In genomic region chr17:5827836-5828582, GRCm38 (mm10) we compare ENCODE assay signal across 9 mouse cellular contexts. TPM values are rescaled to one million over a fixed set of nuclear protein-coding genes. Genes with fewer than 3 reads are reported as not detected.
A peak's percentile ranks its signal among the peaks of the same experiment; 100 is the strongest.
DNase-seq lines count a peak whose midpoint lies in the region; ATAC-seq lines count a peak whose summit lies in the region.
"Had no signal": no experiment of that assay in that cellular context is flagged by ENCODE, and none has a peak within 500 bp of the region (broad histone marks: within the 10 kb centered on the region; RNA-seq: fewer than 3 reads in every experiment).

No protein-coding gene starts in this region.

- H3K4me1 ChIP-seq in hindbrain, embryonic 10.5 days (replicated peaks), result peaks cover 32% of the 10 kb centered on the region
- peaks cover 11% of the 10 kb centered on the region for H3K4me1 ChIP-seq in midbrain, embryonic 12.5 days

- DNase-seq in embryo, embryonic 9.5 days (ENCODE audit: extremely low spot score), result peak; percentile 54
- DNase-seq in embryo, embryonic 10.5 days (ENCODE audit: low spot score), result no peak
- peak; percentile 53 for DNase-seq in CD4-positive helper T cell, adult 2 months (ENCODE audit: low read depth, low spot score)
- DNase-seq in hindbrain, embryonic 10.5 days (ENCODE audit: low spot score), result peak; percentile 64
- DNase-seq in MN1 (ENCODE audit: low spot score), result no peak
- no peak for DNase-seq in right cerebral cortex, postnatal 25 days
- no peak for DNase-seq in gastrocnemius, postnatal 10 days

- H3K9ac ChIP-seq in midbrain, embryonic 12.5 days (replicated peaks), result 0 out of 2 replicates have a peak overlapping the region, but pooled peaks have one; percentile 21

- peak overlapping the region; percentile 70 for H3K27ac ChIP-seq in hindbrain, embryonic 10.5 days
- no peak overlapping the region for H3K27ac ChIP-seq in midbrain, embryonic 12.5 days (replicated peaks)

- H3K9me3 ChIP-seq in hindbrain, embryonic 10.5 days, result no peaks in the 10 kb centered on the region
- no peaks in the 10 kb centered on the region for H3K9me3 ChIP-seq in midbrain, embryonic 12.5 days

- 8% methylated on average over 14 of the region's 15 CpGs for WGBS in hindbrain, embryonic 10.5 days
- WGBS in midbrain, embryonic 12.5 days, result 5% methylated on average over 14 of the region's 15 CpGs

- H3K4me3 ChIP-seq in hindbrain, embryonic 10.5 days, result peak overlapping the region; percentile 36
- peak overlapping the region; percentile 12; the same call in 1 of the 2 replicates for H3K4me3 ChIP-seq in midbrain, embryonic 12.5 days
- H3K4me3 ChIP-seq: myocyte had no signal

- ATAC-seq in midbrain, embryonic 12.5 days (ENCODE audit: low FRiP score, low read depth), result peak; percentile 77

- no peaks in the 10 kb centered on the region for H3K36me3 ChIP-seq in hindbrain, embryonic 10.5 days
- no peaks in the 10 kb centered on the region for H3K36me3 ChIP-seq in midbrain, embryonic 12.5 days

- peak overlapping the region; percentile 48 for H3K4me2 ChIP-seq in midbrain, embryonic 12.5 days (replicated peaks)

- no peaks in the 10 kb centered on the region for H3K27me3 ChIP-seq in hindbrain, embryonic 10.5 days (ENCODE audit: insufficient read depth, poor library complexity, severe bottlenecking)
- no peaks in the 10 kb centered on the region for H3K27me3 ChIP-seq in midbrain, embryonic 12.5 days

RNA-seq across cellular contexts. Expression of gene Snx9, which starts 13.1 kb away (rescaled TPM):
- 12.7 and 14.5 TPM in 2 replicates for polyA plus RNA-seq in hindbrain, embryonic 10.5 days (2016; fragmentation: Nextera tagmentation; extraction: Ambion mirVana)
- polyA plus RNA-seq in midbrain, embryonic 12.5 days (2016; fragmentation: Nextera tagmentation; extraction: Ambion mirVana), result 15.5 and 16.3 TPM in 2 replicates
- 10 to 100 TPM; 28.2 to 29.8 TPM for total RNA-seq in gastrocnemius, postnatal 10 days (2021)

Comparison
In these comparisons a context has a peak if more than half of its experiments do, and no peak if none do; other contexts are left out.
1. DNase-seq: peak in embryo, embryonic 9.5 days (single experiment), CD4-positive helper T cell, adult 2 months (single experiment) and hindbrain, embryonic 10.5 days (single experiment); none in embryo, embryonic 10.5 days (single experiment), MN1 (single experiment), right cerebral cortex, postnatal 25 days (single experiment) and gastrocnemius, postnatal 10 days (single experiment).